Mouse (Mus musculus) neural tube, embryonic 10.5 days (tissue): ENCODE results near the gene Lcn4.
A peak's percentile ranks its signal among the peaks of the same experiment; 100 is the strongest.

Experiments
- DNase-seq: peaks from one replicate; pipeline ENCODE4 v3.0.0-alpha.2; 2017; ENCODE audit warnings: low spot score; ENCODE audit errors: extremely low spot score

The Lcn4 gene

DNA sequence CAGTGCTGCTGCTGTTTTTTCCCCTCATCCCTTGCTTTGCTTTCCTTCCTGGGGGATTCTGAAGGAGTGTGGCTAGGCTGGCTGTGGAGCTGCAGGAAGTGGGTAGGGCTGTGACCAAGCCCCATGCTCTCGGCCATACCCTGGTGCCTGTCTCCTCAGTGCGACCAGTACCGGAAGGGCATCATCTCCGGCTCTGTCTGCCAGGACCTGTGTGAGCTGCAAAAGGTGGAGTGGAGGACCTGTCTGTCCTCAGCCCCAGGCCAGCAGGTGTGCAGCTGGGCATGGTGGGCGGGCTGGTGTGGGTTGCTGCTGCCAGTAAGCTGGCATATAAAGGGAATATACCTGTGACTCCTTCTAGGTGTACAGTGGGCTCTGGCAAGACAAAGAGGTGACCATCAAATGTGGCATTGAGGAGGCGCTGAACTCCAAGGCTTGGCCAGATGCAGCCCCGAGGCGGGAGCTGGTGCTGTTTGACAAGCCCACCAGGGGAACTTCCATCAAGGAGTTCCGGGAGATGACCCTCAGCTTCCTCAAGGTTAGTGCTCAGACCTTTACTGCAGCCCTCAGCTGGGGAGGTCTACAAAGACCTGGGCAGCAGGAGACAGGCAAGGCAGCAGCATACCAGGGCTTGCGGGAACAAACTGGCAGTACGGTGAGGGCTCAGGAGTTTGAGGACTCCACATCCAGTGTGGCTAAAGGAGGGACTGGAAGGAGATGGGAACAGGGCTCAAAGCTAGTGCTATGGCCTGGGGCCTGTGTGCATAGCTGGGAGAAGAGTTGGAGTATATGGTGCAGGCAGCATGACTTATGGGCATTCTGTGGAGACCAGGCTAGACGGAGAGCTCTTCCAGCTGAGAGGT, 36.2 kb downstream of the Lcn4 start:
- DNase-seq, result peak; percentile 44

DNA sequence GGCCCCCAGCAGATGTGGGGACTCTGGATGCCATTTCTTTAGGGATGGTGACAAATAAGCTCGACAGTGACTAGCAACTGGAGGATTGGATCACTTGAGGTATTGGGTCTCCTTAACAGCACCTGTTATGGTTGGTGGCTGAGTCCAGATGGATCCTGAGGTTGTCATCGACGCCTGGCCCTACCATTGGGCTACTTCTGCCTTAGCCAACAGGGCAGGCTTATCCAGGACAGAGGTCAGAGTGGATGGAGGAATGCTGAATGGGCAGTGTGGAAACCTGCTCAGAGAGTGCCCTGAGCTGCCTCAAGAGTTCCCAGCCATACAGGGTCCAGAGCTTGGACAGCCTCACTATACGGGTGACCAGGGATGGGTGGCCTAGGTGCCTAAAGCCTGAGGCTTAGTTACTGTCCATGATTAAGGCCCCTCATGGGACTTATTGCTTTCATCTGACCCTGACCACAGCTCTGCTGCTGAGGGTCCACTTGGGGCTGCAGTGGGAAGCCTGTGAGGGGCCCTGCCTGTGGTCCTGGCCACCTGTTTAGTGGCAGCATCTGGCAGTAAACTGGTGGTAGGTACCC, 37.0 kb downstream of the Lcn4 start:
- DNase-seq, result peak; percentile 29

DNA sequence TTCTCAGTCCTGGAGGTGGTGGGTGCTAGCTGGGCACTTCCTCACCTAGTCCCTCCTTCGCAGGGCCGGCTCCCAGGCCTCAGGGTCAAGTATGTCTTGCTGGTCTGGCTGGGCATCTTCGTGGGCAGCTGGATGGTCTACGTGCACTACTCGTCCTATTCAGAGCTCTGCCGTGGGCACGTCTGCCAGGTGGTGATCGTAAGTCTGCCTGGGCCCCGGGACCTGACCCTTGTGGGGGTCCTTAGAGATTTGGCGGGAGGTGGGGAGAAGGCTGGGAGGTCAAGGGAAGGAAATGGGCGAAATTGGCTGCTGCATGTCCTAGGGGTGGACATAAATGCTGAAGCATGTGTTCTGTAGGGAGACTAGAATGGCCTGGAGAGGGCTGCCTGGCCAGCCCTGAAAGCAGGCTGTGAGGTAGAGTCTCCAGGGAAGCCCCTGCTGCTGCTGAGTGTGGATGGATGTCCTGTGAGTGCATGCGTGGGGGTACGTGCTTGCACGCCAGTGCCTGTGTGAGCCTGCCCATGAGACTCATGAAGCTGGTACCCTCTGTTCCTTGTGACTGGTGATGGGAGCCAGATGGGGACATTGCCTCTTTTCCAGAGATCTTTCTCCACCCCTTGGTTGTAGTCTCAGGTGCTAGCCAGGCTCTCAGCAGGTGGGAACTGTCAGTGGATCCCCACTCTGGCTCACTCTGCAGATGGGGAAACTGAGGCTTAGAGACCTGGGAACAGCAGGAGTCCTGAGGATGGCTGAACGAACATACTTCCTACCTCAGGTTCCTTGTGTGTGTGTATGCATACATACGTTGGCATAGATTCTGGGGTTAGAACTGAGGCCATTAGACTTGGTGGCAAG, 38.3 kb downstream of the Lcn4 start:
- DNase-seq, result peak; percentile 23

DNA sequence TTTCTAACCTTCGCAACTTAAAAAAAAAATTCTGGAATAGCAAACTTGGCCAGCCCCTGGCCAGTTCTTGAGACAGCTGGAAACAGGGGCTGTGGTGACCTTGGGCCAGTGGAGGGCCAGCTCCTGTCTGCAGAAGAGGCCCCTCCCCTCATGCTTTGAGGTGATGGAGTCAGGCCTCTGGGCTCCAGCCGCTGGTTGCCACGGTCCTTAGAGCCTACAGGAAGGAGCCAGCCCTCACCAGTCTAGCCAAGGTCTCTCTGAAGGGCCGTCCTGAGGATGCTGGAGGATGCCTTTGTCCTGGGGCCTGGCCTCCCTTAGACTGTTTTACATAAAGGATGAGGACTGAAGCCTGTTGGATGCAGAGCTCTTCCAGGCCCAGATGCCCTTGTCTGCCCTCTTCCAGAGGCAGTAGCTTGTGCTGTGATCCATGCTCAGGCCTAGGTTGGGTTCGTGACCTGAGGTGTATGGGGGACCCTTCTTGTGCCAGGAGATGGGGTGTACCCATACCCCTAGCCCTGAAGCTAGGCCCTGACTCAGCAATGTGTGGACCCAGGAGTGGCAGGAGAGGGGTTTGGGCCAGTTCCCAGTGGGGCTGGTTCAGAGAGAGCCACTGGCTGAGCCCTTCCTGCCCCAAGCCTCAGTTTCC, 42.2 kb downstream of the Lcn4 start:
- DNase-seq, result peak; percentile 60

DNA sequence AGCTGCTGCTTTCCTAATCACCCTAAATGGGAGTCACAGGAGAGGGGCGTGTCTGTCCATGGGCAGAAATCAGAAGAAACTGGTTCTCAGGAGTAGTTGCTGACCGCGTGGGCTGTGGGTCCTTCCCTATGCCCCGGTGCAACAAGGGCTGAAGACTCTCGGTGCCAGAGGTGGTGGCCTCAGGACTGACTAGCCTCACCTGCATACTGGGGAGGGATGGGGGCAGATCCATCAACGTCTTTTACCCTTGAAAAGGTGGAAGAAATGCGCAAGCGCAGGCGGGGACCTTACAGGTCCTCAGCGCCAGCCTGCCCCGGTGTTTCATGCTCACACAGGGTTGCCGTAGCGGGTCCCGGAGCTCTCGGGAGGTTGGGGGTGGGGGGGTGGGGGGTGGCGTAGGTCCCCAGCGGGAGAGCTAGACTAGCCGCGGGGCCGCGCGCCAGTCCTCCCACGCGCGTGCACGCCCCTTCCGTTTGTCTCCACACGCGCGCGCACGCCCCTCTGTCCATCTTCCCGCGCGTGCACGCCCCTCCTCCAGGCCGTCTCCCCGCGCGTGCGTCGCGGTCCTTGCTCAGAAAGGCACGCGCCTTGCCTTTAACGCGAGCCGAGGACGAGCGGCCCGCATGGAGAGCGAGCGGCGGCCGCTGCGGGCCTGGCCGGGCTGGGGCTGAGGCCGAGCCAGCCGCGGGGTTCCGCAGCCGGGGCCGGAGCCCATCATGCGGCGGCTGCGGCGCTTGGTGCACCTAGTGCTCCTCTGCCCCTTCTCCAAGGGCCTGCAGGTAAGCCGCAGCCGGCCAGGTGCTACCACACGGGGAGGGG, 43.0 kb downstream of the Lcn4 start, which contains the start of gene Fam69b:
Gene Fam69b (plus strand): TSS at position 537 of the 819 bp plus-strand sequence.
- DNase-seq, result peak; percentile 77

DNA sequence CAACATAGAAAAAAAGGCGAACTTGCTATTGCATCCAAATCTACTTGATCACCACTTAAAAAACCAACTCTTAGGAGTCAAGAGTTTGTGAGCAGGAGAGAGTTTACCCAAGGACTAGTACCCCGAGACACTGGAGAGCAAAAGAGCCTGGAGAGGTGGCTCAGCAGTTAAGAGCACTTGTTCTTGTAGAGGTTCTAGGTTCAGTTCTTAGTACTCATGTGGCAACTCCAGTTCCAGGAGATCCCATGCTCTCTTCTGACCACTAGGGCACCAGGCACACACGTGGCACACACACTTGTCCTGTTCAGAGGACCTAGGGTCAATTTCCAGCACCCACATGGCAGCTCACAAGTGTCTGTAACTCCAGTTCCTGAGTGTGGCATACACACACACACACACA, 45.0 kb downstream of the Lcn4 start:
- DNase-seq, result no peak

DNA sequence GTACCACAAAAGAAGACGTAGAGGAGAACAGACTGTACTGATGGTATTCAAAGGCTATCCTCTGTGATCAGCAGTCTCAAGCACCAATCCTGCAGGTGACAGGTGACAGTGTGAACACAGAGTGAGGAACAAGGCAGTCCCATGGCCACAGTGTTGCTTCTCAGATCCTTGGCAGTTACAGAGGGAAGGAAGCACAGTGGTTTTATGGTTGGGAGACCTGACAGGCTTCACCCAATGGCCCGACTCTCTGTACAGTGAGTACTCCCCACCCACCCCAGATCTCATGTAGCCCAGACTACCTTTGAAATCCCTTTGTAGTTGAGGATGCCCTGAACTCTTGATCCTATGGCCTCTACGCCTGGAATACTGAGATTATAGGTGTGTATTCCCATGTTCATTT, 45.7 kb downstream of the Lcn4 start:
- no peak for DNase-seq

DNA sequence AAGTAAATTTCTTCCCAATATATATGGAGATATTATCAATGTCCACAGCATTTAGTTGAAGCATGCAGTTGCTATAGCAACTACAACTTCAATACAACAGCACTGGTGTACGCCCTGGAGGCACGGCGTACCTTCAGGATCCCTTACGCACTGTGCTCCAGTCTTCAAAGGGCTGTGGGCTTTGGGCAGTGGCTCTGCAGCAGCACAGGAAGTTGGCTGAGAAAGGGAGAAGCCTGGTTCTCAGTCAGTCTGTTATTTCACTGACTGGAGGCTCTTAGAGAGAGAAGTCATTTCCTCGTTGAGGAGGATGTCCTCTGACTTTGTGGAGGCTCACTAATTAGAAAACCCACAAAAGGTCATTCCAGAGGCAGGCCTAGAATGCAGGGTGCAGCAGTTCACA, 48.1 kb downstream of the Lcn4 start:
- no peak for DNase-seq

DNA sequence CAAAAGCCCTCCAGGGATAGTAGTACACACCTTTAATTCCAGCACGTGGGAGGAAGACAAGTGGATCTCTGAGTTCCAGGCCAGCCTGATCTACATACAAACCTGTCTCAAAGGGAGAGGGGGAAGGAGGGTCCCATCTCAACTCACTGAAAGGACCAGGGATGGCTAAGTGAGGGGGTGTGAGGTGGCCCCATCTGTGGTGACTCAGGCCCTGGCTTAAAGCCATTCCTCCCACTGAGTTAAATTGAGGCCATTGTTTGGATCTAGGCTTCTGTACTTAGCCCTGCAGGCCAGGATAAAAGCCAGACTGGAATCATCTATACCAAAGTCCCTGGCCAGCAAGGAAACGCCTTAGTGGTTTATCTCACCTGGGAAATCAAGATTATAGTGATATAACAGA, 49.8 kb downstream of the Lcn4 start:
- DNase-seq, result no peak

DNA sequence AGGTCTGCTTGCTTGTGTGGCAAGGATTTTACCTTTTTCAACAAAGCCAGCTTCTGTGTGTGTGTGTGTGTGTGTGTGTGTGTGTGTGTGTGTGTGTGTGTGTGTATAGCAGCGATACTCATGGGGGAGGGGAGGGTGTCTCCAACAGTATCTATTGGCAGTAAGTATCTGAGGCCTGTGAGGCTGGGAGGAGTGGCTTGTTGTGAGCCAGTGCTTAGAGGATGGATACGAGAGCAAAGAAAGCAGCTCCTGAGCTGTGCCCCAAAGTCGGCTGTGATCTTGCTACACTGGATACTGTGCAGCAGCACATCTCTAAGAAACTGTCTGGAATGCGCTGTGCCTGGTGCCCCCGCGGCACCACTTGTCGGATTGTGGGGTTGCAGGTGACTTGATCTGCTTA, 53.2 kb downstream of the Lcn4 start:
- DNase-seq, result no peak
